Mouse (Mus musculus) cerebellum, postnatal 14 days (tissue): ENCODE data around the gene Lpp.

Experiments
- DNase-seq, 2 experiments: peaks; one replicate each; pipeline ENCODE4 v3.0.0; 2021; ENCODE audit warnings: mixed read lengths in 2 of 2

The Lpp gene

GRCm38 (mm10) chr16:24635381-24635919, 242.1 kb downstream of the Lpp start:
- DNase-seq = peak; percentile 37 to 63

- DNase-seq = no peak
Observed at GRCm38 (mm10) chr16:24636894-24637293, 243.6 kb downstream of the Lpp start.

- DNase-seq = no peak
Observed at GRCm38 (mm10) chr16:24641003-24641797, 247.9 kb downstream of the Lpp start.

- DNase-seq = no peak
Observed at GRCm38 (mm10) chr16:24643024-24643635, 249.8 kb downstream of the Lpp start.

GRCm38 (mm10) chr16:24644154-24644553, 250.8 kb downstream of the Lpp start:
- DNase-seq = no peak

- no peak for DNase-seq
Observed at GRCm38 (mm10) chr16:24644760-24645406, 251.6 kb downstream of the Lpp start.

GRCm38 (mm10) chr16:24645906-24646603, 252.7 kb downstream of the Lpp start:
- peak in 1 of 2 experiments; percentile 26 for DNase-seq

- DNase-seq = no peak
Observed at GRCm38 (mm10) chr16:24651655-24652654, 258.6 kb downstream of the Lpp start.

- DNase-seq = peak in 1 of 2 experiments; percentile 24
Observed at GRCm38 (mm10) chr16:24653041-24653440, 259.7 kb downstream of the Lpp start.

- no peak for DNase-seq
Observed at GRCm38 (mm10) chr16:24655116-24655515, 261.8 kb downstream of the Lpp start.

GRCm38 (mm10) chr16:24656026-24656425, 262.7 kb downstream of the Lpp start:
- no peak for DNase-seq

GRCm38 (mm10) chr16:24656752-24657151, 263.4 kb downstream of the Lpp start:
- no peak for DNase-seq

- DNase-seq = no peak
Observed at GRCm38 (mm10) chr16:24659049-24659448, 265.7 kb downstream of the Lpp start.

GRCm38 (mm10) chr16:24664131-24664530, 270.8 kb downstream of the Lpp start:
- no peak for DNase-seq

- no peak for DNase-seq
Observed at GRCm38 (mm10) chr16:24669718-24670460, 276.6 kb downstream of the Lpp start.

GRCm38 (mm10) chr16:24678942-24679341, 285.6 kb downstream of the Lpp start:
- DNase-seq = no peak

- no peak for DNase-seq
Observed at GRCm38 (mm10) chr16:24695062-24695461, 301.8 kb downstream of the Lpp start.

GRCm38 (mm10) chr16:24704215-24704614, 310.9 kb downstream of the Lpp start:
- DNase-seq = no peak

GRCm38 (mm10) chr16:24723641-24724040, 330.3 kb downstream of the Lpp start:
- DNase-seq = no peak

- DNase-seq = no peak
Observed at GRCm38 (mm10) chr16:24732751-24733150, 339.4 kb downstream of the Lpp start.

- DNase-seq = no peak
Observed at GRCm38 (mm10) chr16:24733321-24733720, 340.0 kb downstream of the Lpp start.
